Mouse (Mus musculus) lung, adult 2 months (tissue): ENCODE measurements around the gene Slc22a17.

ENCODE experiments used
- CTCF ChIP-seq: fragments of 200-500 bp; IDR thresholded peaks from 2 replicates; pipeline ENCODE4 v1.5.1; 2011; ENCODE audit warnings: mild to moderate bottlenecking, low read length, control low read depth; ENCODE audit not compliant: insufficient read depth
- POLR2A ChIP-seq: fragments of 200-500 bp; IDR thresholded peaks from 2 replicates; pipeline ENCODE4 v1.6.1; 2011; ENCODE audit warnings: low read depth, mild to moderate bottlenecking, control low read depth, low read length, borderline replicate concordance; ENCODE audit errors: extremely low read depth

DNA sequence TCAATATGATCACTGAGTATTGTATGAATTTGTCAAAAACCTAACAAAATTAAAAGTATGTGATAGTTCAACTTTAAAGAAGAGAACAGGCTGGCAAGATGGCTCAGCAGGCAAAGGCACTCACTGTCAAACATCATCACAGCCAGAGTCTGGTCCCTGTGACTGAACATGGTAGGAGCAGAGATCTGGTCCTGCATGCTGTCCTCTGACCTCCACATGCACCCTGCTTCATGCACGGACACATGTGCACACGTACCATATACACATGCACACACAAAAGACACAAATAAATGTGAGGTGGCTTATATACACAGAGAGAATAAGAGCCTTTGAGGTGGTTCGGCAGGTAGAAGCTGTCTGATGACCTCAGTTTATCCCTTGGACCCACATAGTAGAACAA is 42.5 kb upstream of the Slc22a17 start:
- no peak for TF ChIP-seq POLR2A
- TF ChIP-seq CTCF = no peak
